Mouse (Mus musculus) spleen, adult 2 months (tissue): ENCODE measurements at regions not wholly inside any gene's neighbourhood (a gene's known extent, or its start where the extent isn't known, plus 50 kb on each side); places are given as distances from the start of the nearest gene placed in this dataset.

Experiments
- CTCF ChIP-seq: fragments of 200-500 bp; IDR thresholded peaks from 2 replicates; pipeline ENCODE4 v1.5.1; 2011; ENCODE audit warnings: mild to moderate bottlenecking, inconsistent platforms; ENCODE audit not compliant: insufficient read depth, insufficient read length, insufficient replicate concordance; ENCODE audit errors: extremely low read depth
- POLR2A ChIP-seq: fragments of 200-500 bp; IDR thresholded peaks from 2 replicates; pipeline ENCODE4 v1.6.1; 2011; ENCODE audit warnings: low read depth, low read length, inconsistent platforms

GRCm38 (mm10) chr12:54454606-54455005 is 201.8 kb downstream of the Sptssa start:
- TF ChIP-seq POLR2A, result no peak
- no peak for TF ChIP-seq CTCF
